Mouse (Mus musculus) ovary, postnatal 36 days (tissue): ENCODE measurements around the gene Mst1r.

ENCODE experiments used
- DNase-seq: peaks from one replicate; pipeline ENCODE4 v3.0.0; 2022; ENCODE audit warnings: low spot score, mixed read lengths

Gene Mst1r

GRCm38 (mm10) chr9:107955613-107956289 lies 49.1 kb downstream of the Mst1r start:
- DNase-seq = no peak

DNA sequence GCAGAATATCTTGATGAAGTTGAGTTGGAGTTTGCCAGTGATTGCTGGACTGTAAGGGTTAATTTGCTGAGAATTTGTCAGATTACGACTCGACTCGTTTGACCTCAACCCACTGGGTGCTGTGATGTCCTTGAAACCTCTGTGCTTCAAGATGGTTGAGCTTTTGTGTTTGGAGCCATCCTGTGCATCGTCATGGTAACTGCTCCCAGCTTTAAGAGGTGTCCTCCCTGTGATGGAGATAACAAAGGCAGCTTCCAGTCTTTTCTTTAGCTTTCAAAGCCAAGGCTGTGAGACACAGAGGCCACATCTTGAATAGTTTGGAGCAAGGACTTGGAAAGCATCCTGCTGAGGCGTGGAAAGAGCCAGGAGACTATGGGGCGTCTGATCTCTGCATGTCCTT lies 50.5 kb downstream of the Mst1r start:
- no peak for DNase-seq

- DNase-seq = no peak
Measured at GRCm38 (mm10) chr9:107959896-107960295, 53.2 kb downstream of the Mst1r start.

DNA sequence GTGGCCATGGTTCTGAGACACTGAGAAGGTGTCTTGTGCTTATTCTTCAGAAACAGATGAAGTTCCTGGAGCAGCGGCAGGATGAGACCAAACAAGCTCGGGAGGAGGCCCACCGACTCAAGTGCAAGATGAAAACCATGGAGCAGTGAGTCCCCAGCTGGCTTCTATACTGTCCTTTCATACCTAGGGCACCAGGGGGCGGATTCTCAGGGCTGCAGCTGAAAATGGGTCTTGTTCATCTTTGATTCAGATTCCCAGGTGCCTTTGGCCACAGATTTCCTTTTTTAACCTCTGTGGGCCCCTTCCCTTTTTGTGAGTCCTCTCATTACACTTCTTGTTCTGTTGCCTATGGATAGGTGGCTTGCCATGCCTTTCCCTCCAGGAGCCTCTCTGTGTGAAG lies 54.3 kb downstream of the Mst1r start:
- DNase-seq = no peak

DNA sequence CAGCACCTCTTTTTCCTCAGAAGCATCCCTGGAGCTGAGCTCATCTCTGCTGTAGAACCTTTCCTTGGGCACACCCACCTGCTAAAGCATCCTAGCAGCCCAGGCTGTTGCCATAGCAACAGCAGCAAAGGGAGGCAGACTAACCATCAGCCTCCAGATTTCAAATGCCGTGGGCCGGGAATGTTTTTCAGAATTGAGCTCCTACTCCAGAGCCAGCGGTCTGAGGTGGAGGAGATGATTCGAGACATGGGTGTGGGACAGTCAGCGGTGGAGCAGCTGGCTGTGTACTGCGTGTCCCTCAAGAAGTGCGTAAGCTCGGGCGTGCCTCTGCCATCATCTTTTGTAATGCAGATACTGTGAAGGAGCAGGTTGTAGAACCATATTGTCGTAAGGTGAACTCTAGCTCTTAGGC lies 54.7 kb downstream of the Mst1r start:
- no peak for DNase-seq

DNA sequence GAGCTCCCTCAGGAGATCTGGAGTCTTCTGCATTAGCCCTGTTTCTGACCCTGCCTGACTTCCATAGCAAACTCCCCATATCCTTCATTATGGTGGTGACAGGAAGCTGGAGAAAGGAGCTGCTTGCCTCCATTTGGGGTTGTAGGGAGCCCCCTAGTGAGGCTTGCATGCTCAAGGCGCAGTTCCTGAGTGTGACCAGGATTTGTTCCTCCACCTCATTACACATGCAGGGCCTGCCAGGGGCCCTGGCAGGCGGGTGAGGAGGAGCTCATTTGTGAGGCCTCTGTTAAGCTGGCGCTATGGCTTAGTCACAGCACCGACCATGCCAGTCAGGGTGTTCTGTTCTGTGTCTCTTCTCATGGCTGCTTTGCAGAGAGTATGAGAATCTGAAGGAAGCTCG lies 55.2 kb downstream of the Mst1r start:
- DNase-seq = no peak

DNA sequence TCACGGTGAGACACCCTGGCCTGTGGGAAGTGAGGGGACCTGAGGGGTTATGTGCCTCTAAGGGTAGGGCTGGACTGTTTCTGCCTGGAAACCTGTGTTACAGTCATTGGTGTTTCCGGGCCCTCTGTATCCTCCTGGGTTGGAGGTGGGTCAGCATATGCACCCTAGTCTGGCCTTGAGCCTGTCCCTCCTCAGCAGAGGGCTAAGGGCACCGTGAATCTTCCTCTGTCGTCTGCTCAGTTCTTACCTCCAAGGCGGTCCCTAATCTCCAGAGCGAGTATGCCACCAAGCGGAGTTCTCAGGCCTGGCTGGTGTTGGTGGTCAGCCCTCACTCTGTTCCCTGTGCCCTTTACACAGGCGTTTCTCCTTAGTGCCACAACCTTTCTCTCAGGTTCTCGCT lies 56.2 kb downstream of the Mst1r start:
- DNase-seq = no peak

- peak; percentile 80 for DNase-seq
Measured at GRCm38 (mm10) chr9:107963700-107964099, 57.0 kb downstream of the Mst1r start.

DNA sequence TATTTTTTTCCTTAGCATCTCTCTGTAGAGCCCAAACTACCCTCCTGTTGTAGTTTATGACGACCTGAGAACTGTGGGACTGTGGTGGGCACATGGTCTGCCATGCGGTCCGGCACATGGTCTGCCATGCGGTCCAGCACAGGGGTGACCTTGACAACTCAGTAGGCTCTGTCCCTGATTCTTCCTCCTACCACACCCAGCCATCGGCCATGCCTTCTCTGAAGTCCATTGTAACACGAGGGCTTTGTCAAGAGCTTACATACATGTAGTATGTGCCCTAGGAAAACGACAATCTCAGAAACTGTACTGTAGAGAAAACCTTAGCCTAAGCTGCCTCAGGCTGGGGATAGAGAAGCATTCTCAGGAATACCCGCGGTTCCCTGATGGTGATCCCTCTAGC lies 58.0 kb downstream of the Mst1r start:
- no peak for DNase-seq

GRCm38 (mm10) chr9:107966676-107967075 lies 60.0 kb downstream of the Mst1r start:
- DNase-seq = no peak

- DNase-seq = no peak
Measured at GRCm38 (mm10) chr9:107967437-107967836, 60.8 kb downstream of the Mst1r start.

- no peak for DNase-seq
Measured at GRCm38 (mm10) chr9:107968531-107968930, 61.9 kb downstream of the Mst1r start.
